Mouse (Mus musculus) forebrain, embryonic 13.5 days (tissue): Measurements from ENCODE around the gene Armh1. TPM values are rescaled to one million over a fixed set of nuclear protein-coding genes. Genes with fewer than 3 reads are reported as not detected.
A peak's percentile ranks its signal among the peaks of the same experiment; 100 is the strongest.

Experiments
- ATAC-seq: fragments of 200-750 bp; cut with Nextera tagmentation; 2 replicates; pipeline ENCODE4 v1.8.0; 2017
- H3K27ac ChIP-seq: fragments of 300-500 bp; sonication (generic); 2 replicates; pipeline ENCODE4 v1.5.1; 2015; ENCODE audit warnings: inconsistent platforms, mild to moderate bottlenecking, moderate library complexity
- H3K27me3 ChIP-seq: fragments of 300-500 bp; sonication (generic); 2 replicates; pipeline ENCODE4 v1.6.1; 2015; ENCODE audit warnings: mild to moderate bottlenecking, inconsistent platforms
- H3K36me3 ChIP-seq: fragments of 300-500 bp; sonication (generic); 2 replicates; pipeline ENCODE4 v1.6.1; 2015; ENCODE audit warnings: mild to moderate bottlenecking, inconsistent platforms; ENCODE audit not compliant: poor library complexity, severe bottlenecking
- H3K4me1 ChIP-seq: fragments of 300-500 bp; sonication (generic); 2 replicates; pipeline ENCODE4 v1.6.1; 2015; ENCODE audit warnings: inconsistent platforms
- H3K4me2 ChIP-seq: fragments of 300-500 bp; sonication (generic); 2 replicates; pipeline ENCODE4 v1.6.1; 2015; ENCODE audit warnings: inconsistent platforms, mild to moderate bottlenecking, moderate library complexity
- H3K4me3 ChIP-seq: fragments of 300-500 bp; sonication (generic); 2 replicates; pipeline ENCODE4 v1.5.1; 2015; ENCODE audit warnings: mild to moderate bottlenecking, inconsistent platforms
- H3K9ac ChIP-seq: fragments of 300-500 bp; sonication (generic); 2 replicates; pipeline ENCODE4 v1.6.1; 2015; ENCODE audit warnings: mild to moderate bottlenecking, inconsistent platforms
- H3K9me3 ChIP-seq: fragments of 300-500 bp; sonication (generic); replicated peaks from 2 replicates; pipeline ENCODE4 v1.6.1; 2016; ENCODE audit warnings: inconsistent platforms
- WGBS: fragments of 180-500 bp; shearing (Covaris S2); methylation state at CpG from one replicate; pipeline ENCODE4 v1.1.7; 2015; 5-methylcytosine and 5-hydroxymethylcytosine counted together
- polyA plus RNA-seq: library from polyadenylated mRNA; unstranded; fragments of >200 nt; fragmentation: Nextera tagmentation; extraction: Ambion mirVana; gene quantifications from 2 replicates; pipeline ENCODE4 v1.2.1, GENCODE M21; 2015

The Armh1 gene
- polyA plus RNA-seq, 1 experiment from 2014 or later = 0.65 TPM

DNA sequence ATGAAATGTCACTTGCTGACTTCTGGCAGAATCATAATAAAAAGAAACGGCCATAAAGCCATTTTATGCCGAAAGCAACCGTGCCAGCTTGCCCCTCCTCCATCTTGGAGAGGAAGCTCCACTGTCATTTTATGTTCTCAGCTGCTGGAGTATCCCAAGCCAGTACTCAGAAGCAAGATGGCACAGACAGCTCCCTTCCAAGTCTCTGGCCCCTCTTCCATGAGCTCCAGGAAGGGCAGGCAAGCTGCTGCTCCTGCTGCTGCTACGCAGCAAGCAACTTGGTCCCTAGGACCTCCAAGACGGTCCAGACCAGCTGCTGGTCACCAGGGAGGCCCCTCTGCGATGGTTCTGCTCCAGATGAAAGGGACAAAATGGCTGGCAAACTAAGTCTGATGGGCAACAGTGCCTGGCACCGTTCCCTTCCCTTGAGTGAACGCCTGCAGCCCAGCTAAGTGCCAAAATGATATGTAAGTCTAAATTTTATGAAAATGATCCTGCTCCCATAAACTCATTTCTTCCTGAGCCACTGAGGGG is 28.5 kb upstream of the Armh1 start:
- Histone ChIP-seq H3K9me3 (no peaks in the 10 kb centered on the region), H3K4me1 (peaks cover 36% of the 10 kb centered on the region), H3K4me3 (no peak overlapping the region), H3K36me3 (peaks cover 100% of the 10 kb centered on the region), H3K27ac (no peak overlapping the region), H3K27me3 (no peaks in the 10 kb centered on the region), H3K9ac (no peak overlapping the region), H3K4me2 (no peak overlapping the region)
- ATAC-seq = no peak
- WGBS = 92% methylated on average over 8 of the region's 8 CpGs

DNA sequence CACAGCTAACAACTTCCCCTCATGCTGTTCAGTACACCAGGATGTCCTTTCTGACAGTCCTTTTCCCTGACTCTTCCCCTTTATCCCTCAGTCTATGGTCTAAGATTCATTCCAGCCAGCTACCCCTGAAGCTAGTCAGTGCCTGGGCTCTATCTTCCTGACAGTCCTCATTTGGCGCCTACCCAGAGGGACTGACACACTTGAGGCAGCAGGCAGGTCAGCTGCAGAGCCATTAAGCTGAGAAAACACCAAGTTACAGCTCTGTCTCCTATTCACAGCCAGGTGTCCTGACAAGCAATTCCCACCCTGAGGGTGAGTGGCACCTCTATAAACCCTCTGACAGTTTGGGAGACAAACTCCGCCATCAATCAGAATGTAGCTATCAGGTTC is 27.3 kb upstream of the Armh1 start:
- no peak overlapping the region for H3K9ac ChIP-seq
- H3K36me3 ChIP-seq = peaks cover 100% of the 10 kb centered on the region
- no peak for ATAC-seq
- no peak overlapping the region for H3K27ac ChIP-seq
- H3K4me2 ChIP-seq = no peak overlapping the region
- no peaks in the 10 kb centered on the region for H3K27me3 ChIP-seq
- H3K9me3 ChIP-seq = peaks cover 7% of the 10 kb centered on the region
- no peak overlapping the region for H3K4me3 ChIP-seq
- peaks cover 24% of the 10 kb centered on the region for H3K4me1 ChIP-seq
- 92% methylated on average over 2 of the region's 2 CpGs for WGBS

DNA sequence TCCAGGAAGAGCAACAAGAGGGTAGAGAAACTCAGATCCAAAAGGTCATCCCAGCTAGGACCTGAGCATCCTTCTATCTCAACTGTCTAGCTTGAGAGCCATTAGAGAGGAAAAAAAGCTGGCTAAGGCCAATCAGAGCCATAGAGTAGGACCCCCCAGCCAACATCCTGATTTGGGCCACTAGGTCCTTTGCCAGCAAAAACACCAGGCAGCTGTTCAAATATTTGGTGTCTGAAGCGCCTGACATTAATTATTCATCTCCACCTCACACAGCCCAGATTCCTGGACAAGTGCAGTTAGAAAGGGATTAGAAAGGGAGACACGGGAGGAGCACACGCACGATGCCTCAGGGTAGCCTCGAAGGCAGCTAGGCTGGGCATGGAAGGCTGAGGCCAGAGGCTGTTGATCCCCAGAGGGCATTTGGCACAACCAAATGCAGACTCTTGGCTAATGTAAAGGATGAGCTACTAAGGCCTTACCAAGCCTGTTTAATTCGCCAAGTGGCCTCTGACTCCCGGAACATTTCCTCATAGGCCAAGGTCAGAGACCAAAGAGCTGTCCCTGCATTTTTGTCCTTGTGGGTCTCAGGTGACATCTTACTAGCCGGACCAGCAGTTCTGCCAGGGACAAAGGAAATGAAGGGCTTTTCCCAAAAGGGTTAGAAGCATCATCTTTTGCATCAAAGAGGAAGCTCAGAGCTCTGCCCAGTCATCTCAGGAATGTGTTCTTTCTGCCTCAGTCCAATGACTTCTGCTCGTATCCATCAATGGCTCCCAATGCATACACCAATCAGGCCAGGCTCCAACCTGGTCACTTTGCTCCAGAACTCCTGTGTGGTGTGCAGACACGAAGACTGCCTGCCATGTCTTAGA is 26.7 kb upstream of the Armh1 start:
- no peak overlapping the region for H3K27ac ChIP-seq
- no peak overlapping the region for H3K9ac ChIP-seq
- H3K9me3 ChIP-seq = peaks cover 10% of the 10 kb centered on the region
- no peak overlapping the region for H3K4me2 ChIP-seq
- H3K36me3 ChIP-seq = peaks cover 100% of the 10 kb centered on the region
- H3K4me3 ChIP-seq = no peak overlapping the region
- 77% methylated on average over 10 of the region's 10 CpGs for WGBS
- no peaks in the 10 kb centered on the region for H3K27me3 ChIP-seq
- H3K4me1 ChIP-seq = peaks cover 18% of the 10 kb centered on the region
- no peak for ATAC-seq

DNA sequence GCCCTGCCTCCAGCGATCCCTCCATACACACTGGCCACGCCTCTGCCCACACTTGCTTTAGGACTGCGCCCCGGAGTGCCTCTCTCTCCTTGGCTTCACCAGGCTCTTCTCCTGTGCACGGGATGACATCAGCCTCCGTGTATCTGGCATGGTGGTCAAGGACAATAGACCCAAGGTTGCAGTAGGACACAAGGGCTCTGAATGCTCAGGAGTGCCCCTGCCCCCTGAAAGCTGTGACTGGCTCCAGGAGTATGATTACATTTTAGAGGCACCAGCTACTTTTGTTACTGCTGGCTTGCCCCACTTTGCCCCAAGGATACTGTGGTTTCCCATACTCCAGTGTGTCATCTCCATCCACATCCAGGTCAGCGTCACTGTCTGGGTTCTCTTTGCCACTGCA is 25.8 kb upstream of the Armh1 start:
- Histone ChIP-seq H3K9ac (no peak overlapping the region), H3K4me1 (peaks cover 18% of the 10 kb centered on the region), H3K9me3 (peaks cover 10% of the 10 kb centered on the region), H3K27me3 (no peaks in the 10 kb centered on the region), H3K27ac (no peak overlapping the region), H3K36me3 (peaks cover 99% of the 10 kb centered on the region), H3K4me2 (no peak overlapping the region), H3K4me3 (no peak overlapping the region)
- no peak for ATAC-seq
- WGBS = 93% methylated on average over 7 of the region's 7 CpGs

DNA sequence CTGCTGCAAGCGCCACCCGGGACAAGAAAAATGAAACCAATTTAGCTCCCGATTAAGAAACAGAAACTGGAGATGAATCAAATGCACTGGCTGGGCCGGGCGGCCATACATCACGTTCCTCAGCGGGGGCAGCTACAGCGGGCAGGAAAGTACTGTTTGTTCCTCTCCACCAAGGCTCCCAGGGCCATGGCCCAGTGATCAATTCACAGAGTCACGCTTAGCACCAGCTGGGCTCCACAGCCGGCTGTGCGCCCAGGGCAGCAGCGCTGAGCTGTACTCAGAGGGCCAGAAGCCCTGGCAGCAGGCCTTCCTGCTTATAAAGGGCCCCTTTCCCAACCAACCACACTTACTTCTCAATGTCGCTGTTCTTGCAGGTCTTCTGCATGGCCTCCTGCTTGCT is 25.1 kb upstream of the Armh1 start:
- Histone ChIP-seq H3K36me3 (peaks cover 99% of the 10 kb centered on the region), H3K9ac (no peak overlapping the region), H3K4me1 (peaks cover 24% of the 10 kb centered on the region), H3K27me3 (no peaks in the 10 kb centered on the region), H3K4me2 (no peak overlapping the region), H3K4me3 (no peak overlapping the region), H3K9me3 (peaks cover 10% of the 10 kb centered on the region), H3K27ac (no peak overlapping the region)
- no peak for ATAC-seq
- 95% methylated on average over 13 of the region's 13 CpGs for WGBS

DNA sequence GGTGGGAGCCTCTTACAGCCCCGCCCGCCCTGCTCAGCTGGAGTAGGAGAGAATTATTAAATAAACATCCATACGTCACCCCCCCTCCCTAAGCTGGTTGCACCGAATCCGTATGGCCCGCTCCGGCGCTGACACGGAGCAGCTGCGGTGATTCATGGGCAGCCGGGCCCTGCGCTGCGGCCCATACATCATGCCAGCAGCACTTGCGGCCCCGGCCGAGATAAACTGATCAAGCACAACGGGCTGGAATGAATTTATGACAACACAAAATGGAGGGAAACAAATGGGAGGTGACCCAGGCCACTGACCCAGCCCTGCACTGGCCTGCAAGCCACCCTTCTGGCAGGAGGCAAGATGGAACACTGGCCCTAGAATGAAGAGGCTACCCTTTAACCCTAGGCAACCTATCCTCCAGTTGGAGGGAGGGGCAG is 24.4 kb upstream of the Armh1 start:
- 95% methylated on average over 17 of the region's 17 CpGs for WGBS
- H3K4me1 ChIP-seq = peaks cover 22% of the 10 kb centered on the region
- H3K9ac ChIP-seq = no peak overlapping the region
- H3K4me2 ChIP-seq = no peak overlapping the region
- H3K9me3 ChIP-seq = peaks cover 10% of the 10 kb centered on the region
- ATAC-seq = no peak
- H3K27ac ChIP-seq = no peak overlapping the region
- H3K27me3 ChIP-seq = no peaks in the 10 kb centered on the region
- peaks cover 99% of the 10 kb centered on the region for H3K36me3 ChIP-seq
- no peak overlapping the region for H3K4me3 ChIP-seq

DNA sequence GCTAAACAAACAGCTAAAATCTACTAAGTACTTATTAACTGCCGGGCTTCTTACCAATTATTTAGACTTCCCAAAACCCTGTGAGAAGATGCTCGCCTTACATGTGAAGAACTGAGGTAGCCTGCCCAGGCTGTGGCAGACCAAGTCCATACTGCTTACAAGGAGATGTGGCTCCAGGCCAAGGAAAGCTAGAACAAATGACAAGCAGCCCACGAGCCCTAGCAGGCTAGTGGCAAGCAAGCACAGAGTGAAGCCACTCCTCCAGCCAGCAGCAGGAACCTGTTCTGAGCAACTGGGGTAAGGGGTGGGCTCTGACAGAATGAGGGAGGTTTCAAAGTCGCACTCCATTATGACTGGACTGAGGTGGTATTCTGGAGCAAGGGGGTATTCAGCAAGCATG is 22.8 kb upstream of the Armh1 start:
- no peaks in the 10 kb centered on the region for H3K27me3 ChIP-seq
- peaks cover 10% of the 10 kb centered on the region for H3K9me3 ChIP-seq
- no peak overlapping the region for H3K4me3 ChIP-seq
- 88% methylated on average over 4 of the region's 4 CpGs for WGBS
- H3K27ac ChIP-seq = no peak overlapping the region
- H3K36me3 ChIP-seq = peaks cover 86% of the 10 kb centered on the region
- H3K9ac ChIP-seq = no peak overlapping the region
- no peak for ATAC-seq
- H3K4me2 ChIP-seq = no peak overlapping the region
- peaks cover 14% of the 10 kb centered on the region for H3K4me1 ChIP-seq

DNA sequence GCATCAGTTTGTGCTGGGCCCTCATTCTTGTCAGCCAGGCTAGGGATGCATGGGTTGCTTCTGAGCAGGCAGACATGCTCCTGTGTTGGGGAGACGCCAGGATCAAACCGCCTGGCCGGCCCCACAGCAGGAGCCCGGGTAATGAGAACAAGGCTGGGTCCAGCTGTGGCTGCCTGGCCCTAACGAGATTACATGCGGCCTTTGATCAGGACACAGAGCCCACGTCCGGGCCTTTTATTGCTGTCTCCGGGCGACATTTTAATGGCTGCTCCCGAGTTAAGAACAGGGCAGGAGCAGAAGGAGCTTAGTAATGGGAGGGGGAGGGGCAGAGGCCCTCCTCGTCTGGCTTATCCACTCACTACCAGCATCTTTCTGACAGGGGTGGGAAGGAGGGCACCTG is 20.5 kb upstream of the Armh1 start:
- ATAC-seq = peak; percentile 50; the same call in 1 of the 2 replicates
- Histone ChIP-seq H3K27ac (peak overlapping the region; percentile 41), H3K4me2 (no peak overlapping the region), H3K27me3 (no peaks in the 10 kb centered on the region), H3K9me3 (peaks cover 10% of the 10 kb centered on the region), H3K36me3 (peaks cover 64% of the 10 kb centered on the region), H3K4me1 (peaks cover 14% of the 10 kb centered on the region), H3K9ac (peak overlapping the region; percentile 27; the same call in 1 of the 2 replicates), H3K4me3 (no peak overlapping the region)
- whole genome bisulfite sequencing = 3% methylated on average over 12 of the region's 12 CpGs

DNA sequence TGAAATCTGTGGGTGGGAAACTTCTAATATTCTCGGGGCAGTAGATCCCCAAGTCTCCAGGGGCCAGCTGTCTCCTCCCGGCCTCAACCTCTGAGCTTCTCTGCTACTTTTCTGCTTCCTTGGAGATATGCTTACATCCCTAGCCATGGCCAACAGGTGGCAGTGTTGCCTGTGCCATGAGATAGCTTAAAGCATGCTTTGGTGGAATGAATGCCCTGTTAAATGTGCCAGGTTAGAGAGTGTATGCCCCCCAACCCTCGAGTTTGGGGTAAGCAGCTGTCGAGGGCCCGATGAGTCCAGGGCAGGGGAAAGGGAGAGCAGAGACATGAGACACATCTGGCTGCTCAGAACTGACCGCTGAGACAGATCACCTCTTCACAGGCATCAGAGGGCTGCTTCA is 18.4 kb upstream of the Armh1 start:
- Histone ChIP-seq H3K4me2 (no peak overlapping the region), H3K4me3 (no peak overlapping the region), H3K9ac (no peak overlapping the region), H3K27me3 (no peaks in the 10 kb centered on the region), H3K27ac (no peak overlapping the region; the same call in 1 of the 2 replicates), H3K4me1 (peaks cover 14% of the 10 kb centered on the region), H3K9me3 (peaks cover 10% of the 10 kb centered on the region), H3K36me3 (peaks cover 42% of the 10 kb centered on the region)
- WGBS = 10% methylated on average over 6 of the region's 6 CpGs
- peak; percentile 57 for ATAC-seq

DNA sequence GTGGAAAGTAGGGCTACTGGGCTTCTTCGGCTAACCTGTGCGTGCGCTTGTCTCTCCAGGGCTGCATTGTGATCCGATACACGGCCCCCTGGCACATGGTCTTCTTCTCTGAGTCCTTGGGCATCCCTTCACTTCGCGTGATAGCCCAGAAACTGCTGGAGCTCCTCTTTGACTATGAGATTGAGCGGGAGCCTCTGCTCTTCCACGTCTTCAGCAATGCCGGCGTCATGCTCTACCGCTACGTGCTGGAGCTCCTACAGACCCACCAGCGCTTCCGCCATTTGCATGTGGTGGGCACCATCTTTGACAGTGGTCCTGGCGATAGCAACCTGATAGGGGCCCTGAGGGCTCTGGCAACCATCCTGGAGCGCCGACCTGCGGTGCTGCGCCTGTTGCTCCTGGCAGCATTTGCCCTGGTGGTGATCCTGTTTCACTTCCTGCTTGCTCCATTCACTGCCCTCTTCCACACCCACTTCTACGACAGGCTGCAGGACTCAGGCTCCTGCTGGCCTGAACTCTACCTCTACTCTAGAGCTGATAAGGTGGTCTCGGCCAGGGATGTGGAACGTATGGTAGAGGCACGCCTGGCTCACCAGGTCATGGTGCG is 16.0 kb upstream of the Armh1 start:
- Histone ChIP-seq H3K36me3 (peaks cover 19% of the 10 kb centered on the region), H3K9ac (no peak overlapping the region), H3K27me3 (no peaks in the 10 kb centered on the region), H3K4me3 (no peak overlapping the region), H3K9me3 (no peaks in the 10 kb centered on the region), H3K4me2 (no peak overlapping the region), H3K27ac (no peak overlapping the region), H3K4me1 (peaks cover 9% of the 10 kb centered on the region)
- WGBS = 90% methylated on average over 25 of the region's 25 CpGs
- ATAC-seq = no peak

DNA sequence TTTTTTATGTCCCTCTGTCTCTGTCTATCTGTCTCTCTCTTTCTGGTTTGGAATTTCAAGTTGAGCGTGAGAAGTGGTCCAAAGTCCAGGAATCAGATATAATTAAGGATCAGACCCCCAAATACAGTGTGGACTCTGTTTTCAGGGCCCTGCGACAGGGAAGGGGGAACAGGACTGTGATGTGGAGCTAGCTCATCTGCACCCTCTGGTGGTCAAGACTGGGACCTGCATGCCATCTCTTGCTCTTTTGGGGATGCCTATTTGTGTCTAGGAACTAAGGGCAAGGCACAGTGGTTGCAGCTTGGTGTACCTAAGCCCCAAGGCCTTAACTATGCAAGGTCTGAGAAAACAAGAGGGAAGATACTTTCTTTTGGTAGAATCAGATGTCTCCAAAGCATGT is 15.4 kb upstream of the Armh1 start:
- 8% methylated on average over 2 of the region's 2 CpGs for WGBS
- no peak for ATAC-seq

DNA sequence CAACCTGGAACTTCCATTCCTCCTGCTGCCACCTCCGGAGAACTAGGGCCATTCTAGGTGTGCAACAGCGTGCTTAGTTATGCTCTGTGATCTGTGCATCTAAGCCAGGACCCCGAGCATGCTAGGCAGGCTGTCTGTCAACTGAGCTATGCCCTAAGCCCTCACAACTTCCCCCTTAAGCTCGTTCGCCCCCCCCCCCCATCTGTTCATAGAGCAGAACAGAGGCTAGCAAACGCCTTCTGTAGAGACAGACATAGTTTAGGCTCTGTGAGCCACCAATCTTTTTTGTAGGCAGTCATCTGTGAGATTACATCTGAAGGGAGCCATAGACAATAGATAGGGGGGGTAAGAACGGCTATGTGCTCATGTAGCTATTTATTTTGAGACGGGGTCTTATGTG is 11.1 kb upstream of the Armh1 start:
- no peaks in the 10 kb centered on the region for H3K36me3 ChIP-seq
- H3K4me1 ChIP-seq = no peaks in the 10 kb centered on the region
- H3K4me3 ChIP-seq = no peak overlapping the region
- no peak overlapping the region for H3K9ac ChIP-seq
- no peak overlapping the region for H3K4me2 ChIP-seq
- H3K9me3 ChIP-seq = no peaks in the 10 kb centered on the region
- no peaks in the 10 kb centered on the region for H3K27me3 ChIP-seq
- H3K27ac ChIP-seq = no peak overlapping the region
- WGBS = 55% methylated on average over 8 of the region's 8 CpGs
- ATAC-seq = no peak

More for the DNA sequence above, 15.4 kb upstream of the Armh1 start:
- H3K4me2 ChIP-seq = no peak overlapping the region
- H3K9me3 ChIP-seq = no peaks in the 10 kb centered on the region
- H3K27ac ChIP-seq = no peak overlapping the region
- no peak overlapping the region for H3K4me3 ChIP-seq
- no peaks in the 10 kb centered on the region for H3K27me3 ChIP-seq
- H3K4me1 ChIP-seq = peaks cover 3% of the 10 kb centered on the region
- H3K36me3 ChIP-seq = peaks cover 13% of the 10 kb centered on the region
- H3K9ac ChIP-seq = no peak overlapping the region
